8 mouse cellular contexts compared by ENCODE assay signal in genomic region chr13:21279076-21279475, GRCm38 (mm10). TPM values are rescaled to one million over a fixed set of nuclear protein-coding genes. Genes with fewer than 3 reads are reported as not detected.
DNase-seq lines count a peak whose midpoint lies in the region; ATAC-seq lines count a peak whose summit lies in the region.

No protein-coding gene starts in this region.

- DNase-seq in cerebellum, adult 9-10 months, result no peak
- DNase-seq in right cerebral cortex, postnatal 25 days, result peak; percentile 14
- DNase-seq in right cerebral cortex, postnatal 10 days (ENCODE audit: low spot score in 2 of 2), result no peak
- peak; percentile 15 for DNase-seq in liver
- no peak for DNase-seq in T-cell, adult 2 months (ENCODE audit: low spot score)
- no peak for DNase-seq in adrenal gland, adult (ENCODE audit: inconsistent age in 2 of 2, low spot score in 1 of 2)

- ATAC-seq in cerebellum, adult (ENCODE audit: insufficient number of reproducible peaks, low FRiP score, low TSS enrichment), result peak; percentile 36; the same call in 1 of the 2 replicates
- no peak for ATAC-seq in monocyte, adult 5-6 weeks (replicated peaks; ENCODE audit: insufficient number of reproducible peaks, low FRiP score, low TSS enrichment, poor library complexity, severe bottlenecking)

RNA-seq across cellular contexts. Expression of gene Gpx5, which starts 13.5 kb away (rescaled TPM):
- not detected in 3 replicates for total RNA-seq in monocyte, adult 5-6 weeks (2017)

RNA-seq across cellular contexts. Expression of gene Gpx6, which starts 32.8 kb away (rescaled TPM):
- total RNA-seq in monocyte, adult 5-6 weeks (2017), result not detected in 3 replicates

Comparison
In these comparisons a context has a peak if more than half of its experiments do, and no peak if none do; other contexts are left out.
1. DNase-seq: peak in right cerebral cortex, postnatal 25 days (single experiment) and liver (single experiment); none in cerebellum, adult 9-10 months (single experiment), right cerebral cortex, postnatal 10 days (0 of 2), T-cell, adult 2 months (single experiment) and adrenal gland, adult (0 of 2).